Mouse (Mus musculus): ENCODE measurements at regions not wholly inside any gene's neighbourhood (a gene's known extent, or its start where the extent isn't known, plus 50 kb on each side); places are given as distances from the start of the nearest gene placed in this dataset.

GRCm38 (mm10) chr5:120005696-120006469, 110.4 kb upstream of the Rbm19 start:
- H3K4me1 ChIP-seq (ENCODE audit: control insufficient read depth, insufficient read depth, low read length), result no peaks in the 10 kb centered on the region
- H3K4me3 ChIP-seq (ENCODE audit: control insufficient read depth, low read depth, low read length), result no peak overlapping the region
- H3K27ac ChIP-seq (ENCODE audit: control insufficient read depth, insufficient read depth, low read depth, low read length), result no peak overlapping the region
- TF ChIP-seq CTCF (IDR thresholded peaks at IDR 0.05; ENCODE audit: control insufficient read depth, insufficient read depth, insufficient replicate concordance, low read depth, low read length) (no peak), POLR2A (IDR thresholded peaks at IDR 0.05; ENCODE audit: control insufficient read depth, low read depth, low read length) (no peak)
- no peaks in the 10 kb centered on the region for H3K36me3 ChIP-seq (ENCODE audit: control insufficient read depth, insufficient read depth, low read length)
- H3K27me3 ChIP-seq (ENCODE audit: control insufficient read depth, insufficient read depth, low read length), result no peaks in the 10 kb centered on the region

- H3K4me1 ChIP-seq (ENCODE audit: control insufficient read depth, insufficient read depth, low read length), result no peaks in the 10 kb centered on the region
- no peak overlapping the region for H3K4me3 ChIP-seq (ENCODE audit: control insufficient read depth, low read depth, low read length)
- no peak overlapping the region for H3K27ac ChIP-seq (ENCODE audit: control insufficient read depth, insufficient read depth, low read depth, low read length)
- TF ChIP-seq CTCF (IDR thresholded peaks at IDR 0.05; ENCODE audit: control insufficient read depth, insufficient read depth, insufficient replicate concordance, low read depth, low read length) (no peak), POLR2A (IDR thresholded peaks at IDR 0.05; ENCODE audit: control insufficient read depth, low read depth, low read length) (no peak)
- no peaks in the 10 kb centered on the region for H3K36me3 ChIP-seq (ENCODE audit: control insufficient read depth, insufficient read depth, low read length)
- H3K27me3 ChIP-seq (ENCODE audit: control insufficient read depth, insufficient read depth, low read length), result no peaks in the 10 kb centered on the region
Measured at GRCm38 (mm10) chr5:120007738-120008137, 108.5 kb upstream of the Rbm19 start.

GRCm38 (mm10) chr5:120008306-120008705, 108.0 kb upstream of the Rbm19 start:
- TF ChIP-seq CTCF (IDR thresholded peaks at IDR 0.05; ENCODE audit: control insufficient read depth, insufficient read depth, insufficient replicate concordance, low read depth, low read length) (no peak), POLR2A (IDR thresholded peaks at IDR 0.05; ENCODE audit: control insufficient read depth, low read depth, low read length) (no peak)
- H3K4me1 ChIP-seq (ENCODE audit: control insufficient read depth, insufficient read depth, low read length), result no peaks in the 10 kb centered on the region
- no peaks in the 10 kb centered on the region for H3K27me3 ChIP-seq (ENCODE audit: control insufficient read depth, insufficient read depth, low read length)
- H3K36me3 ChIP-seq (ENCODE audit: control insufficient read depth, insufficient read depth, low read length), result no peaks in the 10 kb centered on the region
- no peak overlapping the region for H3K27ac ChIP-seq (ENCODE audit: control insufficient read depth, insufficient read depth, low read depth, low read length)
- H3K4me3 ChIP-seq (ENCODE audit: control insufficient read depth, low read depth, low read length), result no peak overlapping the region

GRCm38 (mm10) chr5:120015417-120015816, 100.8 kb upstream of the Rbm19 start:
- Histone ChIP-seq H3K4me1 (ENCODE audit: control insufficient read depth, insufficient read depth, low read length) (no peaks in the 10 kb centered on the region), H3K36me3 (ENCODE audit: control insufficient read depth, insufficient read depth, low read length) (no peaks in the 10 kb centered on the region), H3K27me3 (ENCODE audit: control insufficient read depth, insufficient read depth, low read length) (no peaks in the 10 kb centered on the region), H3K4me3 (ENCODE audit: control insufficient read depth, low read depth, low read length) (no peak overlapping the region), H3K27ac (ENCODE audit: control insufficient read depth, insufficient read depth, low read depth, low read length) (no peak overlapping the region)
- no peak for TF ChIP-seq CTCF (IDR thresholded peaks at IDR 0.05; ENCODE audit: control insufficient read depth, insufficient read depth, insufficient replicate concordance, low read depth, low read length)

GRCm38 (mm10) chr5:120018126-120018525, 98.1 kb upstream of the Rbm19 start:
- Histone ChIP-seq H3K4me1 (ENCODE audit: control insufficient read depth, insufficient read depth, low read length) (no peaks in the 10 kb centered on the region), H3K27ac (ENCODE audit: control insufficient read depth, insufficient read depth, low read depth, low read length) (no peak overlapping the region), H3K4me3 (ENCODE audit: control insufficient read depth, low read depth, low read length) (no peak overlapping the region), H3K36me3 (ENCODE audit: control insufficient read depth, insufficient read depth, low read length) (no peaks in the 10 kb centered on the region), H3K27me3 (ENCODE audit: control insufficient read depth, insufficient read depth, low read length) (no peaks in the 10 kb centered on the region)
- TF ChIP-seq POLR2A (IDR thresholded peaks at IDR 0.05; ENCODE audit: control insufficient read depth, low read depth, low read length) (no peak), CTCF (IDR thresholded peaks at IDR 0.05; ENCODE audit: control insufficient read depth, insufficient read depth, insufficient replicate concordance, low read depth, low read length) (no peak)

- H3K27me3 ChIP-seq (ENCODE audit: control insufficient read depth, insufficient read depth, low read length), result no peaks in the 10 kb centered on the region
- no peak overlapping the region for H3K27ac ChIP-seq (ENCODE audit: control insufficient read depth, insufficient read depth, low read depth, low read length)
- H3K36me3 ChIP-seq (ENCODE audit: control insufficient read depth, insufficient read depth, low read length), result no peaks in the 10 kb centered on the region
- H3K4me3 ChIP-seq (ENCODE audit: control insufficient read depth, low read depth, low read length), result no peak overlapping the region
- peaks cover 5% of the 10 kb centered on the region; the same call in 1 of the 2 replicates for H3K4me1 ChIP-seq (ENCODE audit: control insufficient read depth, insufficient read depth, low read length)
- TF ChIP-seq POLR2A (IDR thresholded peaks at IDR 0.05; ENCODE audit: control insufficient read depth, low read depth, low read length), result no peak
- TF ChIP-seq CTCF (IDR thresholded peaks at IDR 0.05; ENCODE audit: control insufficient read depth, insufficient read depth, insufficient replicate concordance, low read depth, low read length), result no peak
Measured at GRCm38 (mm10) chr5:120020748-120021147, 95.5 kb upstream of the Rbm19 start.

- TF ChIP-seq POLR2A (IDR thresholded peaks at IDR 0.05; ENCODE audit: control insufficient read depth, low read depth, low read length) (no peak), CTCF (IDR thresholded peaks at IDR 0.05; ENCODE audit: control insufficient read depth, insufficient read depth, insufficient replicate concordance, low read depth, low read length) (no peak)
- no peaks in the 10 kb centered on the region for H3K27me3 ChIP-seq (ENCODE audit: control insufficient read depth, insufficient read depth, low read length)
- peaks cover 5% of the 10 kb centered on the region; the same call in 1 of the 2 replicates for H3K4me1 ChIP-seq (ENCODE audit: control insufficient read depth, insufficient read depth, low read length)
- H3K4me3 ChIP-seq (ENCODE audit: control insufficient read depth, low read depth, low read length), result no peak overlapping the region
- H3K36me3 ChIP-seq (ENCODE audit: control insufficient read depth, insufficient read depth, low read length), result no peaks in the 10 kb centered on the region
- no peak overlapping the region for H3K27ac ChIP-seq (ENCODE audit: control insufficient read depth, insufficient read depth, low read depth, low read length)
Measured at GRCm38 (mm10) chr5:120022276-120022675, 94.0 kb upstream of the Rbm19 start.

All from testis, adult 2 months (tissue).